Mouse (Mus musculus) heart, embryonic 16.5 days (tissue): ENCODE measurements around the gene Trim5. TPM values are rescaled to one million over a fixed set of nuclear protein-coding genes. Genes with fewer than 3 reads are reported as not detected.
A peak's percentile ranks its signal among the peaks of the same experiment; 100 is the strongest.
"Not testable (repeated sequence)": the region's sequence is repeated elsewhere in the genome, so short reads cannot be mapped to it uniquely, and the experiment has no call there.

Source experiments
- ATAC-seq: fragments of 200-750 bp; cut with Nextera tagmentation; replicated peaks from 2 replicates; pipeline ENCODE4 v1.8.0; 2017; ENCODE audit warnings: moderate number of reproducible peaks; ENCODE audit not compliant: insufficient read depth, low FRiP score; ENCODE audit errors: extremely low read depth
- H3K27ac ChIP-seq: fragments of 300-500 bp; sonication (generic); 2 replicates; pipeline ENCODE4 v1.5.1; 2014; ENCODE audit warnings: mild to moderate bottlenecking, low read length, control low read depth, moderate library complexity
- H3K27me3 ChIP-seq: fragments of 300-500 bp; sonication (generic); 2 replicates; pipeline ENCODE4 v1.6.1; 2014; ENCODE audit warnings: low read length, mixed read lengths; ENCODE audit not compliant: control insufficient read depth, insufficient read depth
- H3K36me3 ChIP-seq: fragments of 300-500 bp; sonication (generic); 2 replicates; pipeline ENCODE4 v1.6.1; 2014; ENCODE audit not compliant: control insufficient read depth, insufficient read depth
- H3K4me1 ChIP-seq: fragments of 300-500 bp; sonication (generic); 2 replicates; pipeline ENCODE4 v1.6.1; 2014; ENCODE audit warnings: low read length, mixed read lengths; ENCODE audit not compliant: control insufficient read depth, insufficient read depth
- H3K4me2 ChIP-seq: fragments of 300-500 bp; sonication (generic); 2 replicates; pipeline ENCODE4 v1.6.1; 2014; ENCODE audit warnings: low read depth, mild to moderate bottlenecking, control low read depth, low read length
- H3K4me3 ChIP-seq: fragments of 300-500 bp; sonication (generic); 2 replicates; pipeline ENCODE4 v1.5.1; 2014; ENCODE audit warnings: mild to moderate bottlenecking, control low read depth, low read length
- H3K9ac ChIP-seq: fragments of 300-500 bp; sonication (generic); 2 replicates; pipeline ENCODE4 v1.6.1; 2014; ENCODE audit warnings: low read length, control low read depth
- H3K9me3 ChIP-seq: fragments of 300-500 bp; sonication (generic); replicated peaks from 2 replicates; pipeline ENCODE4 v1.6.1; 2016; ENCODE audit warnings: low read length; ENCODE audit not compliant: control insufficient read depth
- WGBS: fragments of 180-500 bp; shearing (Covaris S2); extraction: QIAGEN DNeasy Blood & Tissue Kit; methylation state at CpG from one replicate; pipeline ENCODE4 v1.1.7; 2014; 5-methylcytosine and 5-hydroxymethylcytosine counted together
- polyA plus RNA-seq: library from polyadenylated mRNA; unstranded; fragments of >200 nt; fragmentation: Nextera tagmentation; extraction: Ambion mirVana; gene quantifications from 2 replicates; pipeline ENCODE4 v1.2.1, GENCODE M21; 2015

Gene Trim5
- polyA plus RNA-seq, 1 experiment from 2014 or later, result 0.68 TPM

GRCm38 (mm10) chr7:104279361-104279760 lies 8.5 kb downstream of the Trim5 start:
- H3K4me1 ChIP-seq, ATAC-seq, H3K27me3 ChIP-seq, H3K9me3 ChIP-seq, H3K36me3 ChIP-seq, H3K27ac ChIP-seq, H3K4me2 ChIP-seq, H3K9ac ChIP-seq, H3K4me3 ChIP-seq: not testable (repeated sequence)
- WGBS, result 59% methylated on average over 2 of the region's 3 CpGs

- H3K27me3 ChIP-seq, H3K9me3 ChIP-seq, H3K4me2 ChIP-seq, H3K27ac ChIP-seq, H3K4me3 ChIP-seq, H3K9ac ChIP-seq, H3K4me1 ChIP-seq, H3K36me3 ChIP-seq: not testable (repeated sequence)
- peak; percentile 63 for ATAC-seq
- WGBS, result 76% methylated on average over 2 of the region's 5 CpGs
Measured at GRCm38 (mm10) chr7:104265335-104265734, 22.6 kb downstream of the Trim5 start.

GRCm38 (mm10) chr7:104260380-104260779 lies 27.5 kb downstream of the Trim5 start:
- 80% methylated on average over 4 of the region's 4 CpGs for WGBS
- H3K9ac ChIP-seq, H3K27me3 ChIP-seq, H3K36me3 ChIP-seq, H3K9me3 ChIP-seq, ATAC-seq, H3K4me2 ChIP-seq, H3K4me1 ChIP-seq, H3K4me3 ChIP-seq, H3K27ac ChIP-seq: not testable (repeated sequence)

DNA sequence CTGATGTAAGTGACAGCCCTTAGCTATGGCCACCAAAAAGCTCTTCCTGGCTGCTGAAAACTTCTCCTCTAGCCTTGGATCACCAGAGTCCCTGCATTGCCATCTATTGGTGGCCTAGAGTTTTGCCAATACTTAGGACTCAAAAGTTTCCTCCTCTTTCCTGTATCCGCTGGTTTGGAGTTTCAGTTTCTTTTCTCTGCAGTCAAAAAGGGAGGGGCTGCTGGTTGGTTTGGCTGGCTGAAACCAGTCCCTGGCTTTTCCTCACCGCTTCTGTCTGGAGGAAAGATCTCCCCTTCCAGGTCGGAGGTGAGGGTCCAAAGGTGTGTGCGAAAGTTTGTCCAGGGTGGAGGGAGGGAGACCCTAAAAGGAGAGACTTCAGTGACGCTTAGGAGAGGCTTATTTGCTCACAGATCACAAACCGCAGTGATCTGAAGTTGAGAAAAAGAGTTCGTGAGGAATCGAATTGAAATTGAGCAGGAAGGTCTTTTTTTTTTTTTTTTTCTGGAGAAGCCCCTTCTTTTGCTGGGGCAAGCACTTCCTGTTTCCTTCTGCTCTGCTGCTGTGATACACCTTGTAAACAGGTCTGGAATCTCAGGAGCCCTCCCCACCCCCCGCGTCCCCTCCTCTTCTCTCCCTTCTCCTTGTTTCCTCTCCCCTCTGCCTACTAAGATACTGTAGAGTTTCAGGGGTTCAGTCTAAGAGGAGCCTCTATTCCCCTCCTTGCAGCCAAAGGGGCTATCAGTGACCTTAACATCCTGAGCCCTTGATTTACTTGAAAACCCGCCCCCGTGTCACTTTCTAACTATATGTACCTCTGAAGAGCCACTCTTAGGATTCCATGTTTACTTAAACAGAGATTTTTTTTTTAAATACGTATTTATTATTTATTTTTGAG lies 43.4 kb downstream of the Trim5 start, which contains the start of gene Trim34a:
TSS of gene Trim34a (plus strand) at position 171 of the 895 bp plus-strand sequence.
- ATAC-seq, result peak; percentile 73
- Histone ChIP-seq H3K27me3 (no peaks in the 10 kb centered on the region), H3K36me3 (no peaks in the 10 kb centered on the region), H3K4me3 (peak within 1 kb of the TSS; percentile 67), H3K4me1 (no peaks in the 10 kb centered on the region), H3K4me2 (peak within 1 kb of the TSS; percentile 61), H3K27ac (peak within 1 kb of the TSS; percentile 61; the same call in 1 of the 2 replicates), H3K9ac (peak within 1 kb of the TSS; percentile 76), H3K9me3 (no peaks in the 10 kb centered on the region)
- 4% methylated on average over 13 of the region's 13 CpGs for WGBS

DNA sequence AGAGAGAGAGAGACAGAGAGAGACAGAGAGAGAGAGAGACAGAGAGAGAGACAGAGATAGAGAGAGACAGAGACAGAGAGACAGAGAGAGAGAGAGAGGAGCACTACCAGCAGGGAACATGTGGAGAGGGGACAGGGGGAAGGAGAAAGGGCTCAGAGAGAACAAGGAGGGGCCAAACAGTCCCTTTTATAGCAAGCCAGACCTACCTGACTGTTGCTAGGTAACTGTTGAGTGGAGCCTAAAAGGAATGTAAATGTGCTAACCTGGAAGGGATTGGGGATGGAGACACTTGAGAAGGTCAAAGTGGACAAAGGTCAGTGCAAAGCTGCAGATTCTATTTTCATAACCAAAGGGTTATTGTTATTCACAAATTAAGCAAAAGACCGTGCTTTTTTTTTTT lies 44.3 kb downstream of the Trim5 start:
- WGBS, result 50% methylated on average over 1 of the region's 1 CpGs
- Histone ChIP-seq H3K4me1 (no peaks in the 10 kb centered on the region), H3K4me2 (no peak overlapping the region), H3K4me3 (no peak overlapping the region), H3K27ac (no peak overlapping the region), H3K9me3 (no peaks in the 10 kb centered on the region), H3K27me3 (no peaks in the 10 kb centered on the region), H3K9ac (no peak overlapping the region), H3K36me3 (no peaks in the 10 kb centered on the region)
- ATAC-seq, result no peak

DNA sequence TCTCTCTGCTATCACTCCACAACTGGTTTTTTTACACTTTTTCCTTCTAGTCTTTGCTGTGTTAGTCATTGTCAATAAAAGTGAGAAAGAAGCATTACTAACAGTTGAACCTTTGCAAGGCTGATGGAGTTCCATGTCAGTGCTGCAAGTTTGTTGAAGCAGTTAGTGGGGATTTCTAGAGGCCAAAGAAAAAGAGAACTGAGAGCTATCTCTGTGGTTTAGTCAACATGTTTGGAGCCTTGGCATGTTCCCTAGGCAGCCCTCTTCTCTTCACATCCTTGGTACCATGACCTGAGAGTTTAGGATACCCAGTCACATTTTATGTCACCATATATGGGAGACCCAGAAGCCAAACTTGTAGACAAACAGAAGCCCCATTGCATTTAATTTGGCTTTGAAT lies 47.0 kb downstream of the Trim5 start:
- no peaks in the 10 kb centered on the region for H3K27me3 ChIP-seq
- H3K9me3 ChIP-seq, result no peaks in the 10 kb centered on the region
- no peaks in the 10 kb centered on the region for H3K36me3 ChIP-seq
- H3K4me2 ChIP-seq, result no peak overlapping the region
- H3K27ac ChIP-seq, result no peak overlapping the region
- H3K4me3 ChIP-seq, result no peak overlapping the region
- no peak overlapping the region for H3K9ac ChIP-seq
- ATAC-seq, result no peak
- no peaks in the 10 kb centered on the region for H3K4me1 ChIP-seq

GRCm38 (mm10) chr7:104231203-104231602 lies 56.7 kb downstream of the Trim5 start:
- Histone ChIP-seq H3K36me3 (no peaks in the 10 kb centered on the region), H3K9ac (no peak overlapping the region), H3K4me1 (no peaks in the 10 kb centered on the region), H3K4me3 (no peak overlapping the region), H3K27ac (no peak overlapping the region), H3K9me3 (no peaks in the 10 kb centered on the region), H3K27me3 (no peaks in the 10 kb centered on the region), H3K4me2 (no peak overlapping the region)
- WGBS, result 34% methylated on average over 2 of the region's 2 CpGs
- ATAC-seq, result no peak

DNA sequence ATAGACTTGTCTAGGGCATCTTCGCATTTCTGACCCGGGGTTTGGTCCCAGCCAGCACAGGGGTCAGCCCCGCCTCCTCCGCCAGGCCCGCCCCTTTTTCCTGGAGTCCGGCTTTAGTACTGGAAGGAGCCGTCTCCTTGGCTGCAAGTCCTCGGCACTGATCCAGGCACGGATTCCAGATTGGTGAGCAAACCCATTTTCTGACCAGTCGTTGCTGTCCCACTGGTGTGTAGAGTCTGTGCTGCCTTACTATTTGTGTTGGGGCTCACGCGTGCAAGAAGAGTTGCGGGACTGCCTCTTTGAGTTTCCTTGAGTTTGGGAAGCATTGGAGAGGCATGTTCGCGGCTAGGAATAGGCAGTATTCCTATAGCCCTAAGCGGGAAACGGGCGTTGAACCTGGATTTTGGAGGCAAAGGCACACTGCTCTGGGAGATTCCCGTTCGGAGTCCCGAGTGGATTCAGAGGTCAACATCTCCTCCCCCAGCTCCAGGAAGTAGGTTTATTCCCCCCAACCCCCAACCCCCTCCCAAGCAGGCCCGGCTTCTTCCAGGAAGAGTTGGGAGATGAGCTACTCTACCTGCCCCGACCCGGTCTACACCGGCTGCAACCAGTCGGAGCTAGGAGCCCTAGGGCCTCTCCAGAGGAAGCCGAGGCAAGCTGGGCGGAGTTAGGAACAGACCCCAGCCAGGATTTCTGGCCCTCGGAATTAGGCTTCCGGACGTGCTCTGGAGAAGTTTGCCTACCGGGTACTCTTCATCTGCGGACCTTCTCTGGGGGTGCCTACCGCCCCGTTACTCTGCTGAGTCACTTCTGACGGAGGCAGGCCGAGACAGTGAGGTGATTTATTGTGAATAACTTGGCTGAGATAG lies 69.0 kb downstream of the Trim5 start, which contains the start of gene Trim6:
TSS of gene Trim6 (plus strand) at position 93 of the 869 bp plus-strand sequence.
- peak within 1 kb of the TSS; percentile 72 for H3K9ac ChIP-seq
- H3K4me2 ChIP-seq, result peak within 1 kb of the TSS; percentile 86
- H3K27ac ChIP-seq, result peak within 1 kb of the TSS; percentile 55
- H3K9me3 ChIP-seq, result no peaks in the 10 kb centered on the region
- no peaks in the 10 kb centered on the region for H3K27me3 ChIP-seq
- WGBS, result 1% methylated on average over 37 of the region's 37 CpGs
- H3K4me3 ChIP-seq, result peak within 1 kb of the TSS; percentile 49
- no peaks in the 10 kb centered on the region; the same call in 1 of the 2 replicates for H3K4me1 ChIP-seq
- no peaks in the 10 kb centered on the region for H3K36me3 ChIP-seq
- peak; percentile 84 for ATAC-seq

DNA sequence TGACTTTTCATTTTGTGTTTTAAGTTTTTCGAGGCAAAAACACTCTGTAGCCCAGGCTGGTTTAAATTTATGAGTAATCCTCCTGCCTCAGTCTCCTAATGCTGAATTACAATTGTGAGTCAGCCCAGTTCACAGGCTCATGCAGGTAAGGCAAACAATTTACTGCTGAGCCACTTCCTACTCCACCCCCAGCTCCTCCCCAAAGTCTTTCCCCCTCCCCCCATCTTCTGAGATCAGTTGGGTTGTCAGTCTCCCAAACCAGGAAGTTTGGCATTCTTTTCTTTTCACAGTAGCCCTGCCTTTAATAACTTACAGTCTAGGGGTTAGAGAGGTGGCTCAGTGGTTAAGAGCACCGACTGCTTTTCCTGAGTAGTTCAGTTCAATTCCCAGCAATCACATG lies 70.0 kb downstream of the Trim5 start:
- H3K9ac ChIP-seq, result no peak overlapping the region
- H3K27me3 ChIP-seq, result no peaks in the 10 kb centered on the region
- H3K4me1 ChIP-seq, result no peaks in the 10 kb centered on the region; the same call in 1 of the 2 replicates
- no peak overlapping the region for H3K4me3 ChIP-seq
- no peak overlapping the region for H3K27ac ChIP-seq
- H3K4me2 ChIP-seq, result no peak overlapping the region
- H3K9me3 ChIP-seq, result no peaks in the 10 kb centered on the region
- ATAC-seq, result no peak
- no peaks in the 10 kb centered on the region for H3K36me3 ChIP-seq
- 60% methylated on average over 2 of the region's 2 CpGs for WGBS
